Mouse (Mus musculus) E14TG2a.4 (cell line): ENCODE measurements around the gene Kcnv2.

Experiments used
- H3K27me3 ChIP-seq: 2 replicates; pipeline ENCODE4 v1.6.1; 2014; ENCODE audit warnings: low read length, control low read depth; ENCODE audit not compliant: insufficient read depth
- H3K36me3 ChIP-seq: 2 replicates; pipeline ENCODE4 v1.6.1; 2014; ENCODE audit warnings: low read length, control low read depth; ENCODE audit not compliant: insufficient read depth
- H3K4me1 ChIP-seq: replicated peaks from 2 replicates; pipeline ENCODE4 v1.6.1; 2014; ENCODE audit warnings: low read depth, low read length, control low read depth
- H3K4me3 ChIP-seq: replicated peaks from 2 replicates; pipeline ENCODE4 v1.5.1; 2014; ENCODE audit warnings: mild to moderate bottlenecking, low read length
- H3K9me3 ChIP-seq: 2 replicates; pipeline ENCODE4 v1.6.1; 2014; ENCODE audit warnings: low read length, control low read depth
- CTCF ChIP-seq: conservative IDR thresholded peaks from 2 replicates; pipeline ENCODE4 v1.5.1; 2014; ENCODE audit warnings: low read length
- NANOG ChIP-seq: IDR thresholded peaks from 2 replicates; pipeline ENCODE4 v1.6.1; 2014; ENCODE audit warnings: borderline replicate concordance, low read length, mixed read lengths
- POU5F1 ChIP-seq: IDR thresholded peaks from 2 replicates; pipeline ENCODE4 v1.6.1; 2014; ENCODE audit warnings: low read length, borderline replicate concordance

Gene Kcnv2

DNA sequence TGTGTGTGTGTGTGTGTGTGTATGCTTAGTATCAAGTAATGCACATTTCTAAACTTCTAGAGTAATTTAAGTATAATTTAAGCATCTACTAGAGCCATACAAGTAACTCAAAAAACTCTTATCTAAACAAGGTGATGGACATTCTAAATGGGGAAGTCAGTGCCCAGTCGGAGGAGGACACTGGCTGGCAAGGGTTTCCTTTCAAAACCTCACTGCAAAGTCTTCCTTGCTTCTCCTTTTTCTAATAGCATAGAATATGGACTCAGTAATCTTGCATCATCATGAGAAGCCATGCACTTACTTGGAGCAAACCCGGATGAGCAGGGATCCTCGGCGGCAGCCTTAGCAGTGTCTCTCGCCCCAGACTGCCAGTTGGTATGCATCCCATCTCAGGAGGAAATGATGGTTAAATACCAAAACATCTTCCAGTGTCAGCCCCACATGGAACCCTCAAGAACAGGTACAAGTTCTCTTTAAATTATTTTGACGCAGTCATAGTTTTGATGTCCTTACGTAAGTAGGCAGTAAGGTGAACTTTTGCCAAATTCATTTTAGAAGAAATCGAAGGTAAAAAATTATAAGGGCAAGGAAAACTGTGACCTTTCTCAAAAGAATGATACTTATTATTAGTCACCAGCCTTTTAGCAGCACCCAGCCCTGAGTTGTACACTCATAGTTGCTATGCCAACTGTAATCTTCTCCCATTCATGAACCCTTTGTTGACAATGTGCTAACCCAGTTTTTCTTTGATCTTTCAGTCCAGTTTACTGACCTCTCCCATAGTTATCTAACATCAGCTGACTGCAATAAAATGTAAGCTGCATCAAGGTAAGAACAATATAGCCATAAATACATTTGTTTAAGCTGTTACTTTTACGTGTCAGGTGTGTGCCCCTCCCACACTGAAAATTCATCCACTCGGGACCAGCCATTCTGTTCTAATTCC, 5.8 kb upstream of the Kcnv2 start:
- TF ChIP-seq POU5F1 (no peak), CTCF (no peak), NANOG (no peak)
- Histone ChIP-seq H3K27me3 (no peaks in the 10 kb centered on the region), H3K9me3 (no peaks in the 10 kb centered on the region), H3K36me3 (no peaks in the 10 kb centered on the region), H3K4me1 (no peaks in the 10 kb centered on the region), H3K4me3 (no peak overlapping the region)

GRCm38 (mm10) chr19:27317337-27317736, 5.1 kb upstream of the Kcnv2 start:
- no peaks in the 10 kb centered on the region for H3K9me3 ChIP-seq

DNA sequence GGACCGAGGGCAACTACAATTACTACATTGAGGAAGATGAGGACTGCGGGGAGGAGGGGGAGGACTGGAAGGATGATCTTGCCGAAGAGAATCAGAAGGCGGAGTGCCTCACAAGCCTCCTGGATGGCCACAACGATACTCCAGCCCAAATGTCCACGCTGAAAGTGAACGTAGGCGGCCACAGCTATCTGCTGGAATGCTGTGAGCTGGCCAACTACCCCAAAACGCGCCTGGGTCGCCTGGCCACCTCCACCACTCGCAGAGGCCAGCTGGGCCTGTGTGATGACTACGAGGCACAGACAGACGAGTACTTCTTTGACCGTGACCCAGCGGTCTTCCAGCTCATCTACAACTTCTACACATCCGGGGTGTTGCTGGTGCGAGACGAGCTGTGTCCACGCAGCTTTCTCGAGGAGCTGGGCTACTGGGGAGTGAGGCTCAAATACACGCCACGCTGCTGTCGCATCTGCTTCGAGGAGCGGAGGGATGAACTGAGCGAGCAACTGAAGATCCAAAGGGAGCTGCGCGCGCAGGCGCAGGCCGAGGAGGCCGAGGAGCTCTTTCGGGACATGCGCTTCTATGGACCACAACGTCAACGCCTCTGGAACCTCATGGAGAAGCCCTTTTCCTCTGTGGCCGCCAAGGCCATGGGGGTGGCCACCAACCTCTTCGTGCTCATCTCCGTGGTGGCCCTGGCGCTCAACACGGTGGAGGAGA, 681 bp downstream of the Kcnv2 start:
- Histone ChIP-seq H3K4me1 (peaks cover 13% of the 10 kb centered on the region), H3K27me3 (peaks cover 24% of the 10 kb centered on the region), H3K9me3 (no peaks in the 10 kb centered on the region), H3K4me3 (peak overlapping the region; percentile 67), H3K36me3 (no peaks in the 10 kb centered on the region)
- TF ChIP-seq CTCF (no peak), POU5F1 (no peak), NANOG (no peak)

More at GRCm38 (mm10) chr19:27317337-27317736, 5.1 kb upstream of the Kcnv2 start:
- no peaks in the 10 kb centered on the region for H3K4me1 ChIP-seq
- H3K4me3 ChIP-seq = no peak overlapping the region
- H3K36me3 ChIP-seq = no peaks in the 10 kb centered on the region
- TF ChIP-seq POU5F1 (no peak), NANOG (no peak), CTCF (no peak)
- peaks cover 4% of the 10 kb centered on the region for H3K27me3 ChIP-seq

DNA sequence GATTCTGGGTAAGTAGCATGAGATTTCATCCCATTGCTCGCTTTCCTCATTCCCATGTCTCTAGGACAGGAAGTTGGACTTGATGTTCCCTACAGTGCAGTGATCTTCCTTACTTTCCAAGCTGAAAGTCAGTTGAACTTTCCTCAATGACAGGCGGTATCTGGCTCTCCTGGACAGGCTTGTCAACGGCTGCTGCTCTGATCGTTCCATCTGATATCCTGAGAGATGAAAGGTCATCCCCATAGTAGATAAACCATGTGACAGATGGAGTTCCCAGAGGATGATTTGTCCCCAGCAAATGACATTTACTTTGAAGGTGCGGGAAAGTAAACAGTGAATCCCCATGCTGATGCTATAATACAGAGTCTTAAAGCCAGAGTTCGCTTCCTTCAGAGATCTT, 3.2 kb downstream of the Kcnv2 start:
- Histone ChIP-seq H3K4me1 (peaks cover 13% of the 10 kb centered on the region), H3K27me3 (peaks cover 24% of the 10 kb centered on the region), H3K36me3 (no peaks in the 10 kb centered on the region), H3K4me3 (no peak overlapping the region), H3K9me3 (peaks cover 8% of the 10 kb centered on the region; the same call in 1 of the 2 replicates)
- no peak for TF ChIP-seq POU5F1

DNA sequence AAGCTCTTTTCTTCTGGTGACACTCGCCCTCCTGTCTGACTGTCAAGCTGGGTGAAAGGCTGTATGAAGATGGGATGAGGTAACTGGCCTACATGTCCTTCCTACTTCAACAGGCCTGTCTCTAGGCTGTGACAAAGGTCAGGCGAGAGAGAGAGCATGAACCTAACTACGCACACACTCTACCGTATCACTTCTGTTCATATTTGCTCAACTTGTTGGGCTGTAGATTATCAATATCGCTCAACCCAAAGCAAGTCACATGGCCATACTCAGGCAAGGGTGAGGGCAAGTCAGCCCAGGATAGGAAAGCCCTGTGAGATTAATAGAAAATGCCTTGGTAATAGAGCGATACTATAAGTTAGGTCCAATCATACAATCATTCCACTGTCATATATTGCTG, 5.2 kb downstream of the Kcnv2 start:
- no peak overlapping the region for H3K4me3 ChIP-seq
- H3K36me3 ChIP-seq = no peaks in the 10 kb centered on the region
- peaks cover 18% of the 10 kb centered on the region for H3K27me3 ChIP-seq
- TF ChIP-seq POU5F1 (no peak), NANOG (no peak), CTCF (no peak)
- H3K4me1 ChIP-seq = peaks cover 13% of the 10 kb centered on the region
- H3K9me3 ChIP-seq = peaks cover 9% of the 10 kb centered on the region; the same call in 1 of the 2 replicates

GRCm38 (mm10) chr19:27328166-27328565, 5.8 kb downstream of the Kcnv2 start:
- Histone ChIP-seq H3K36me3 (no peaks in the 10 kb centered on the region), H3K4me3 (no peak overlapping the region), H3K9me3 (peaks cover 9% of the 10 kb centered on the region; the same call in 1 of the 2 replicates), H3K27me3 (peaks cover 12% of the 10 kb centered on the region), H3K4me1 (peaks cover 8% of the 10 kb centered on the region)
- TF ChIP-seq POU5F1 (no peak), NANOG (no peak), CTCF (no peak)

GRCm38 (mm10) chr19:27328644-27329043, 6.3 kb downstream of the Kcnv2 start:
- TF ChIP-seq CTCF (no peak), POU5F1 (no peak), NANOG (no peak)
- no peaks in the 10 kb centered on the region for H3K36me3 ChIP-seq
- H3K9me3 ChIP-seq = peaks cover 9% of the 10 kb centered on the region; the same call in 1 of the 2 replicates
- H3K4me1 ChIP-seq = peaks cover 3% of the 10 kb centered on the region
- peaks cover 11% of the 10 kb centered on the region for H3K27me3 ChIP-seq
- H3K4me3 ChIP-seq = no peak overlapping the region

DNA sequence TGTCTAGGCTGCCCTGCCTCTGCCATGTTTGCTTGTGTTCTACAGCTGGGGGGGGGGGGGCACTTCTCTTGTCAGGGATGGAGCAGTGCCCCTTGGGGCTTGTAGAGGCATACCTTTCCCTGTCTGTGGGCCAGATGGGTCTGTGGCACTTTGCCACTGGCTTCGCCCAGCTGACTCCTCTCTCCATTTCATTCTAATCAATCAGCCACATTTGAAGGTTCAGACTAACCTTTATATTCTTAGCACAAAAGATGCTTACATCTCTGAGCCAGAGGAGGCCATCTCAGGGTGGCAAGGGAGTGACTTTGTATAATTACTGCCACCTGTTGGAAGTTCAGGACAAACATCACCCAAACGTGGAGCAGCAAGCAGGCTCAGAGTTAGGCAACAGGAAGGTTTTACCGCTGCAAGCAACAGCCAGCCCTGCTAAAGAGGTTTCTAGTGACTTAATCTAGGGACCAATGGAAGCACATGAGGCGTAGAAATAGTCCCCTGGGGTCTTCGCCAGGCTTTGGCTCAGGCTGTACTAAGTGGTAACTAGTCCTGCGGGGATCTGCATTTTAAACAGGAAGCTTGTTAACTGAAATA, 9.9 kb downstream of the Kcnv2 start:
- H3K4me3 ChIP-seq = no peak overlapping the region
- TF ChIP-seq POU5F1 = no peak
- TF ChIP-seq NANOG = no peak
- no peak for TF ChIP-seq CTCF
- no peaks in the 10 kb centered on the region for H3K36me3 ChIP-seq
- H3K27me3 ChIP-seq = peaks cover 6% of the 10 kb centered on the region; the same call in 1 of the 2 replicates
- H3K4me1 ChIP-seq = no peaks in the 10 kb centered on the region
- peaks cover 9% of the 10 kb centered on the region; the same call in 1 of the 2 replicates for H3K9me3 ChIP-seq
